Mouse (Mus musculus) MEL (cell line): ENCODE measurements around the gene Nip7. TPM values are rescaled to one million over a fixed set of nuclear protein-coding genes. Genes with fewer than 3 reads are reported as not detected.

Experiments
- DNase-seq: peaks from one replicate; pipeline ENCODE4 v3.0.0; 2011; ENCODE audit warnings: low read depth, low spot score
- H3K27ac ChIP-seq: 2 replicates; pipeline ENCODE4 v1.5.1; 2012; ENCODE audit warnings: low read depth, mild to moderate bottlenecking, control low read depth, low read length, moderate library complexity; ENCODE audit not compliant: control insufficient read depth
- H3K27me3 ChIP-seq, 2 experiments: fragments of 150-350 bp in 1 of 2; sonication (generic) in 1 of 2; 2 replicates each; pipeline ENCODE4 v1.6.1; 2012; ENCODE audit warnings: low read length in 2 of 2, mild to moderate bottlenecking in 2 of 2, improper control_type of control experiment in 1 of 2, moderate library complexity in 1 of 2; ENCODE audit not compliant: insufficient read depth in 2 of 2, control insufficient read depth in 1 of 2
- H3K36me3 ChIP-seq, 2 experiments: 2 replicates each; pipeline ENCODE4 v1.6.1; 2012 to 2014; ENCODE audit warnings: low read length in 2 of 2, improper control_type of control experiment in 1 of 2, inconsistent platforms in 1 of 2, mild to moderate bottlenecking in 1 of 2; ENCODE audit not compliant: insufficient read depth in 2 of 2, control insufficient read depth in 1 of 2
- H3K4me1 ChIP-seq, 2 experiments: fragments of 150-350 bp in 1 of 2; sonication (generic) in 1 of 2; 2 replicates each; pipeline ENCODE4 v1.6.1; 2012; ENCODE audit warnings: low read length in 2 of 2, improper control_type of control experiment in 1 of 2, mild to moderate bottlenecking in 1 of 2; ENCODE audit not compliant: insufficient read depth in 2 of 2, control insufficient read depth in 1 of 2
- H3K4me3 ChIP-seq, 2 experiments: fragments of 150-350 bp in 1 of 2; sonication (generic) in 1 of 2; 2 replicates each; pipeline ENCODE4 v1.5.1; 2012; ENCODE audit warnings: low read depth in 2 of 2, low read length in 2 of 2, mild to moderate bottlenecking in 2 of 2, moderate library complexity in 2 of 2, control low read depth in 1 of 2, improper control_type of control experiment in 1 of 2; ENCODE audit not compliant: control insufficient read depth in 1 of 2, insufficient read depth in 1 of 2
- H3K79me2 ChIP-seq: 2 replicates; pipeline ENCODE4 v1.6.1; 2012; ENCODE audit warnings: mild to moderate bottlenecking, low read length, moderate library complexity; ENCODE audit not compliant: control insufficient read depth, poor library complexity, insufficient read depth
- H3K9ac ChIP-seq: 2 replicates; pipeline ENCODE4 v1.6.1; 2012; ENCODE audit warnings: low read depth, mild to moderate bottlenecking, control low read depth, low read length, moderate library complexity; ENCODE audit not compliant: control insufficient read depth, poor library complexity, severe bottlenecking
- H3K9me3 ChIP-seq: fragments of 150-350 bp; sonication (generic); replicated peaks from 2 replicates; pipeline ENCODE4 v1.6.1; 2012; ENCODE audit warnings: mild to moderate bottlenecking, low read length, improper control_type of control experiment, moderate library complexity; ENCODE audit not compliant: insufficient read depth
- CHD1 ChIP-seq: IDR thresholded peaks from 2 replicates; pipeline ENCODE4 v1.6.1; 2012; ENCODE audit warnings: low read depth, mild to moderate bottlenecking, inconsistent platforms, low read length, improper control_type of control experiment
- CHD2 ChIP-seq: IDR thresholded peaks from 2 replicates; pipeline ENCODE4 v1.6.1; 2011; ENCODE audit warnings: low read length, improper control_type of control experiment
- E2F4 ChIP-seq: IDR thresholded peaks from 2 replicates; pipeline ENCODE4 v1.6.1; 2011; ENCODE audit warnings: low read depth, low read length, improper control_type of control experiment, borderline replicate concordance
- ELF1 ChIP-seq: IDR thresholded peaks from 2 replicates; pipeline ENCODE4 v1.6.1; 2014; ENCODE audit warnings: low read depth, mild to moderate bottlenecking, inconsistent platforms, low read length, improper control_type of control experiment, moderate library complexity
- EP300 ChIP-seq, 2 experiments: IDR thresholded peaks; 2 replicates each; pipeline ENCODE4 v1.6.1; 2011; ENCODE audit warnings: improper control_type of control experiment in 2 of 2, low read length in 2 of 2, low read depth in 1 of 2, mild to moderate bottlenecking in 1 of 2
- ETS1 ChIP-seq: IDR thresholded peaks from 2 replicates; pipeline ENCODE4 v1.6.1; 2012; ENCODE audit warnings: low read depth, mild to moderate bottlenecking, inconsistent platforms, low read length, improper control_type of control experiment, moderate library complexity
- GABPA ChIP-seq: IDR thresholded peaks from 2 replicates; pipeline ENCODE4 v1.6.1; 2012; ENCODE audit warnings: low read depth, mild to moderate bottlenecking, inconsistent platforms, low read length, improper control_type of control experiment, moderate library complexity
- GATA1 ChIP-seq: IDR thresholded peaks from 2 replicates; pipeline ENCODE4 v1.6.1; 2011; ENCODE audit warnings: low read depth, low read length, improper control_type of control experiment
- HCFC1 ChIP-seq: IDR thresholded peaks from 2 replicates; pipeline ENCODE4 v1.6.1; 2012; ENCODE audit warnings: low read depth, mild to moderate bottlenecking, inconsistent platforms, low read length, improper control_type of control experiment, moderate library complexity
- JUND ChIP-seq: IDR thresholded peaks from 2 replicates; pipeline ENCODE4 v1.6.1; 2011; ENCODE audit warnings: low read depth, mild to moderate bottlenecking, improper control_type of control experiment, low read length
- MEF2A ChIP-seq: IDR thresholded peaks from 2 replicates; pipeline ENCODE4 v1.6.1; 2014; ENCODE audit warnings: low read depth, mild to moderate bottlenecking, inconsistent platforms, low read length, improper control_type of control experiment; ENCODE audit not compliant: poor library complexity, insufficient replicate concordance, severe bottlenecking; ENCODE audit errors: extremely low read depth
- MXI1 ChIP-seq: IDR thresholded peaks from 2 replicates; pipeline ENCODE4 v1.6.1; 2011; ENCODE audit warnings: mild to moderate bottlenecking, low read depth, low read length, improper control_type of control experiment
- MYC ChIP-seq: IDR thresholded peaks from 2 replicates; pipeline ENCODE4 v1.6.1; 2011; ENCODE audit warnings: low read depth, mild to moderate bottlenecking, low read length, improper control_type of control experiment, moderate library complexity
- NELFE ChIP-seq: IDR thresholded peaks from 2 replicates; pipeline ENCODE4 v1.6.1; 2011; ENCODE audit warnings: low read depth, low read length, improper control_type of control experiment
- POLR2A ChIP-seq, 2 experiments: IDR thresholded peaks; 2 replicates each; pipeline ENCODE4 v1.6.1; 2011 to 2012; ENCODE audit warnings: low read length in 2 of 2, mild to moderate bottlenecking in 2 of 2, control low read depth in 1 of 2, improper control_type of control experiment in 1 of 2, low read depth in 1 of 2, moderate library complexity in 1 of 2; ENCODE audit not compliant: control insufficient read depth in 1 of 2, insufficient read depth in 1 of 2, poor library complexity in 1 of 2
- POLR2AphosphoS2 ChIP-seq: IDR thresholded peaks from 2 replicates; pipeline ENCODE4 v1.6.1; 2011; ENCODE audit warnings: low read length, improper control_type of control experiment
- POLR2AphosphoS5 ChIP-seq: IDR thresholded peaks from 2 replicates; pipeline ENCODE4 v1.6.1; 2012; ENCODE audit warnings: low read depth, borderline replicate concordance, mild to moderate bottlenecking, inconsistent platforms, low read length, moderate library complexity, mixed read lengths
- SIN3A ChIP-seq: IDR thresholded peaks from 2 replicates; pipeline ENCODE4 v1.6.1; 2012; ENCODE audit warnings: low read length, improper control_type of control experiment, inconsistent platforms
- TAL1 ChIP-seq: IDR thresholded peaks from 2 replicates; pipeline ENCODE4 v1.6.1; 2012; ENCODE audit warnings: mild to moderate bottlenecking, inconsistent platforms, low read length, moderate library complexity, mixed read lengths
- UBTF ChIP-seq: IDR thresholded peaks from 2 replicates; pipeline ENCODE4 v1.6.1; 2012; ENCODE audit warnings: low read depth, mild to moderate bottlenecking, inconsistent platforms, low read length, improper control_type of control experiment, moderate library complexity, borderline replicate concordance; ENCODE audit not compliant: insufficient read depth
- USF1 ChIP-seq: IDR thresholded peaks from 2 replicates; pipeline ENCODE4 v1.6.1; 2014; ENCODE audit warnings: low read depth, mild to moderate bottlenecking, inconsistent platforms, low read length, improper control_type of control experiment, moderate library complexity
- ZC3H11A ChIP-seq: IDR thresholded peaks from 2 replicates; pipeline ENCODE4 v1.6.1; 2012; ENCODE audit warnings: low read depth, mild to moderate bottlenecking, inconsistent platforms, low read length, improper control_type of control experiment
- ZMIZ1 ChIP-seq: IDR thresholded peaks from 2 replicates; pipeline ENCODE4 v1.6.1; 2012; ENCODE audit warnings: low read depth, mild to moderate bottlenecking, inconsistent platforms, low read length, improper control_type of control experiment, moderate library complexity
- ZNF384 ChIP-seq: IDR thresholded peaks from 2 replicates; pipeline ENCODE4 v1.6.1; 2012; ENCODE audit warnings: low read depth, mild to moderate bottlenecking, inconsistent platforms, low read length, improper control_type of control experiment
- polyA plus RNA-seq, 2 experiments: library from polyadenylated mRNA; stranded (reverse) in 1 of 2; unstranded in 1 of 2; fragments of >175 nt in 1 of 2; fragments of >200 nt in 1 of 2; gene quantifications; 2 replicates each; pipeline versions ENCODE4 v1.2.1 to v1.2.4; 2012; ENCODE audit warnings: low replicate concordance in 2 of 2, low read depth in 1 of 2; ENCODE audit not compliant: insufficient read length in 2 of 2, insufficient read depth in 1 of 2, missing spikeins in 1 of 2
- total RNA-seq: library from RNA; depleted of rRNA; stranded (reverse); fragments of 300-350 nt; gene quantifications from 2 replicates; pipeline ENCODE4 v1.2.3, GENCODE M21; 2012

Gene Nip7
- total and polyA plus RNA-seq, 3 experiments = 189 to 336 (median 278) TPM

GRCm38 (mm10) chr8:107056973-107057369 is 294 bp downstream of the Nip7 start:
- no peak for DNase-seq
- TF ChIP-seq EP300 (IDR thresholded peaks at IDR 0.05; ENCODE audit: low read depth in 1 of 2, low read length in 2 of 2) (no peak), MXI1 (peak; percentile 30), TAL1 (no peak), NELFE (no peak), JUND (no peak), POLR2A (IDR thresholded peaks at IDR 0.05; ENCODE audit: control insufficient read depth in 1 of 2, insufficient read depth in 1 of 2, low read depth in 1 of 2, low read length in 2 of 2, poor library complexity in 1 of 2) (peak in 1 of 2 experiments; percentile 13; a peak in 2 of 4 replicates), GATA1 (no peak), ZMIZ1 (no peak), MEF2A (no peak), E2F4 (peak; percentile 35; the same call in 1 of the 2 replicates), SIN3A (no peak), POLR2AphosphoS2 (no peak), USF1 (0 out of 2 replicates have a peak, but pooled peaks have one; percentile 35), POLR2AphosphoS5 (no peak), UBTF (no peak), HCFC1 (no peak), ZNF384 (no peak), CHD1 (no peak), ETS1 (no peak), CHD2 (no peak), ELF1 (no peak), GABPA (no peak), ZC3H11A (no peak), MYC (no peak)
- Histone ChIP-seq H3K9ac (peak overlapping the region; percentile 94), H3K4me3 (peak overlapping the region; percentile 82 to 92), H3K4me1 (peaks cover 0 to 17% of the 10 kb centered on the region in 2 experiments; a peak in 2 of 4 replicates), H3K27me3 (no peaks in the 10 kb centered on the region), H3K36me3 (peaks cover 3 to 27% of the 10 kb centered on the region in 2 experiments), H3K9me3 (no peaks in the 10 kb centered on the region), H3K27ac (peak overlapping the region; percentile 67), H3K79me2 (peaks cover 46% of the 10 kb centered on the region)
